Mouse (Mus musculus) granulocyte monocyte progenitor cell, adult 5-6 weeks (primary cell): Measurements from ENCODE around the gene Fau. TPM values are rescaled to one million over a fixed set of nuclear protein-coding genes. Genes with fewer than 3 reads are reported as not detected.
A peak's percentile ranks its signal among the peaks of the same experiment; 100 is the strongest.

ENCODE experiments used
- ATAC-seq: replicated peaks from 2 replicates; pipeline ENCODE4 v1.8.0; 2016; ENCODE audit warnings: mild to moderate bottlenecking, moderate TSS enrichment, inconsistent platforms; ENCODE audit not compliant: poor library complexity, severe bottlenecking
- total RNA-seq, 2 experiments: library from RNA; stranded (forward) in 1 of 2; stranded (reverse) in 1 of 2; fragments of 200-712, 200-1000 nt in 1 of 2; fragments of >200 nt in 1 of 2; fragmentation: Nextera tagmentation in 1 of 2; gene quantifications; 2 replicates each; pipeline ENCODE4 v1.2.3; 2014 to 2017

The Fau gene
- total RNA-seq, 2 experiments from 2014 or later = 2,001 to 2,326 TPM

DNA sequence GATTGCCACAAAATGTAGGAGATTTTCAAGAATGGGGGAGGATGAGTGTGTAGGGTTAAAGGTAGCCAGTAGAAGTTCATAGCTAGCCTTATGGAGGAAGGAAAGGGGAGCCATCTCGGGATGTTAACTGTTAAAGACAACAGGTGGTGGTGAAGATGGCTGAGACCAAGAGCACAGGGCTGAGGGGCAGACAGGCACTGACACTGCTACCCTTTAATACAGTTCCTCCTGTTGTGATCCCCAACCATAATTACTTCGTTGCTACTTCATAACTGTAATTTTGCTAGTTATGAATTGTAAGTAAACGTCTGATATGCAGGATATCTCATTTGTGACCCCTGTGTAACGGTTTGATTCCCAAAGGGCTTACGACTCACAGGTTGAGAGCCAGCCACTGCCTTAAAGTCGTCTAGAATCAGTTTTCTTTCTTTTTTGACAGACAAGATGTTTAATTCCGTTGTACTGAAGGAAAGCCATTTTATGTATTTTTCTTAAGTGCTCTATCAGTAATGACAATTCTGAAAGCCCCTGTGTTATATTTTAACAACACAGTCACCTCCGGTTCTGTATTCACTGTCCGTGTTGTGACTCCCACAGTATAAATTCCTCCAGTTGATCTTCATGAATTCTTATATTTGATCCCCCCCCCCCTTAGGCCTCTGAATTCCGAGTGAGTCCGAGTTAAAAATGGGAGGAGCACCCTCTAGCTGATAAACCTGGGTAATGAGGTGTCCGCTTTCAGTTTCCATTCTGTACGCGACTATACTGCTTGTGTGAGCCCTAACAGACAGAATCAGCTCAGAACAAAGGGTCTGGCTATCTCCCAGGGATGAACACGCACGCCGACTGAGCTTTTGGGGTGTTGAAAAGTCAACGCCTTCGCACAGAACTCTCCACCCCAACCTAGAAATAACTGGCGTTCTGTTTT lies 12.0 kb upstream of the Fau start:
- peak; percentile 2; the same call in 1 of the 2 replicates for ATAC-seq

DNA sequence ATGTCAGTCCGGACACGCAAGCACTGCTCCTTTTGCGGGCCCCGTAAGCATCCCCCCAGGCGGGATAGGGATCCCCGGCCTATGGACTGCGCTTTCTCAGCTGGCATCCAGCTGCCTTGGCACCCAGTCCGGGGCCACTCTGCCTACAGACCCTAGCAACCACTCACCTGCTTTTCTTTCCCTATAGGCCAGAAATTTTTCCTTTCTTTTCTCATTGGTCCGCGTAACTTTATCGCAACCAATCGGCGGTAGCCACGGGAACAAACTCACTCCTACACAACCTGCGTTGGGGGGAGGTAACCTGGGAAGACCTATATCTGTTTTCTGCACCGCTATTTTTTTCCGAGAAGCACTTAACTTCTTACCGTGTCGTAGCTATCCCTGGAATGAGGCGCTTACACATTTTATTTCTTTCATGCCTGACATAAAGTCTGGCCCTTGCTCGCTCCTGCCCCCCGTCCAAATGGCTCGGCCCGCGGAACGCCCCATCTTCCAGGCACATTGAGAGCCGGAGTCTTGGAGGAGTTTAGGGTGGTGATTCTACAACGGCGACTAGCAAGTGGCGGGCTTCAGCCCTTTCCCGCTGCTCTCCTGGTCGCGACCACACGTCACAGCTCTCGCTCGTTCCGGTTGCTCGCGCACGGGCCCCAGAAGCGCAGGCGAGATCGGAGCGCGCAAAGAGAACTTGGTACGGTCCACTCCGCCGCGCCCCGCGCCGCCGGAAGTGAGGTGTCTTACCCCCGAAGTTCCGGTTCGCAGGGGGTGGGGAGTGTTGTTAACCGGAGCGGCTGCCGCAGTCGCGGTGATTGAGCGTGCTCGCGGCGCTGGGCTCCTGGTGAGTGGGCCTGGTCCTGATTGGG lies 11.1 kb upstream of the Fau start, which contains the start of gene Syvn1:
Syvn1 (plus strand) TSS at position 283 of the 860 bp plus-strand sequence.
- peak; percentile 78 for ATAC-seq

DNA sequence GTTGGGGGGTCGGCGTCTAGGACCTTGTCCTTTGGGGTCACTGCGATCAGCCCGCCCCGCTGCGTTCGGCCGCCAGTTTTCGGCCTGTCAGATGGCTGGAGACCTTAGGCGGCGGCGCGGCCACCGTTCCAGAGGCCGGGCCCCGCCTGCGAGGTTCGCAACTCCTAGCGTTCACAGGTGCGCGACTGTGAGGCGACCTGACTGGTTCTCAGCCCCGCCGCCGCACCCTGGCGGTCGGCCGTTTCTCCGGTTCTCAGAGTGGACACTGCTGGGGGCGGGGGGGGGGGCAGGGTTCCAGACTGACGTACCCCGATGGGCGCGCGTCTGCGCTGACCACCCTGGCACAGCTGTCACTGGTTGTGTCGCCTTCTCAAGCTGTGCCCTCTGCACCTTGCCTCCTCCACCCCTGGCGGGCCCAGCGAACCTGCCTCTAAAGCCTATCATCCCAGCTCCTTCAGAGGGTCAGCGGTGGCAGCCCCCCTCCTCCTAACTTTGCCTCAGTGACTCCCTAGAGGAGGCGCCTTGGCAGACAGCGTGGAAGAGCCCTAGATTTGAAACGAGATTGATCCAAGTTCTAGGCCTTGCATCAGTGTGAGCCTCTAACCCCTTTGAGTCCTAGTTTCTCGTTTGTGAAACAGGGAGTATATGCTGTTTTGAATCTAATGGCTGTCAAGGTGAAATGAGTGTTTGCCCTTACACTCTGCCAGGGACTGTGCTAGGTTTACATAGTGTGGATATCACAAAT lies 10.3 kb upstream of the Fau start:
- ATAC-seq = no peak

DNA sequence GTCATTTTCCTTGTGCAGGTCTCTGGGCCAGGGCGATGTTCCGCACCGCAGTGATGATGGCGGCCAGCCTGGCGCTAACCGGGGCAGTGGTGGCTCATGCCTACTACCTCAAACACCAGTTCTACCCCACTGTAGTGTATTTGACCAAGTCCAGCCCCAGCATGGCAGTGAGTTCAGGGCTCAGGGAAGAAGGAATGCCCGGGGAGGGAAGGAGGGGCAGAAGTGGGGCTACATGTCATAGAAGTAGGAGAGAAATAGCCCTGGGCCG lies 9.8 kb upstream of the Fau start:
- no peak for ATAC-seq

DNA sequence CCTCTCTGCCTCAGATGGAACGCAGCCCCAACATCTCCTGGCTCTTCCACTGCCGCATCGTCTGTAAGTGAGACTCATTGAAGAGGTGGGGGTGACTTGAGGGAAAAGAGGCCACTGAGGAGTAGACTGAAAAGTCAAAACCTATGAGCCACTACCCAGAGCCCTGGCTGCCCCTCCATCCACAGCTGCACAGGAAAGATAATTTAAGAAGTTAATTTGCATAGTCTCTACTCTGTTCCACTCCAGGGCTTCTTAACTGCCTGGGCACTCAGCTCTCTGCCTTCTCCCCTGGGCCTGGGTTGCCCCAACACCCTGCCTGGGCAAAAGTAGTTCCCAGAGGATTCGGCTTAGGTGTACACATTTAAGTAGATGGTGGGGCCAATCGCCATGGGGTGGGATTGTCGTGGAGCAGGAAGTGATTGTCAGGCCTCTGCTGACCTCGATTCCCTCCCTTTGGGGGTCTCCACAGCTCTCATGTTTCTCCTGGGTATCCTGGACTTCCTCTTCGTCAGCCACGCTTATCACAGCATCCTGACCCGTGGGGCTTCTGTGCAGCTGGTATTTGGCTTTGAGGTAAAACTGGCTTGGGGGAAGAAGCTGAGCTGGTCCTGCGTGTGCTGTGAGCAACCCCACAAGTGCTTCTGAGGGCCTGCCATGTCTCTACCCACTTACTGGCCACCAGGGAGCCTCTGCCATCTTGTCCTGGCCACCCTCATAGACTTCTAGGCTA lies 8.8 kb upstream of the Fau start:
- no peak for ATAC-seq

DNA sequence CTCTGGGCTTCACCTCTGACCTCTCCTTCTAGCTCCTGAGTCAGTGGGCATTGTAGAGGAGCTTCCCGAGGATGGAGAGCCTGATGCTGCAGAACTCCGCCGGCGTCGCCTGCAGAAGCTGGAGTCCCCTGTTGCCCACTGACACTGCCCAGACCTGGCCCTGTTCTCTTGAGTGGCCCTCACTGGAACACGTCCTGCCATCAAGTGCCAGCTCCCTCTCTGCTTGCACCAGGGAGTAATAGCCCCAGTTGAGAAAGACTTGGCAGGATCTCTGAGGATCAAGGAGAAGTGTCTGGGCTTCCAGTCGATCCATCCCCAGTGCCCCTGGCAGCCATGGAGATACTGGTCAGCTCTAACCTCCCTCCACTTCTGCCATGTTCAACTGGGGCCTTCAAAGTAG lies 5.1 kb upstream of the Fau start:
- ATAC-seq = no peak

DNA sequence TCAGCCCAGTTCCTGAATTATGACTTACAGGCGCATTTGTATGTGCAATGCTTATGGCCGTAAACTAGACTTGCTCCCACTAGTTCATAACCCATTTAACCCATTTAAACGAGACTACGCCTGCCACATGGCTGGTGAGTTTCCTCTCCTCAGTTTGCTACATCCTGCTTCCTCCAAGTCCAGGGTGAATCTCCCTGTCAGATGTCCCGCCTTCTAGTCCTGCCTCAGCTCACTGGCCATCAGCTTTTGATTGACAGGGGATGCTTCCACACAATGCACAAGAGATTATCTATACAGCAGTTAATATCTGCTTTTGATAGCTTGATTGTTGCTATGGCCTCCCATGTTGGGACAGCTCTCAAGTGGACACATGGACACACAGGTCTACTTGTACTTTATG lies 3.3 kb upstream of the Fau start:
- ATAC-seq = no peak

DNA sequence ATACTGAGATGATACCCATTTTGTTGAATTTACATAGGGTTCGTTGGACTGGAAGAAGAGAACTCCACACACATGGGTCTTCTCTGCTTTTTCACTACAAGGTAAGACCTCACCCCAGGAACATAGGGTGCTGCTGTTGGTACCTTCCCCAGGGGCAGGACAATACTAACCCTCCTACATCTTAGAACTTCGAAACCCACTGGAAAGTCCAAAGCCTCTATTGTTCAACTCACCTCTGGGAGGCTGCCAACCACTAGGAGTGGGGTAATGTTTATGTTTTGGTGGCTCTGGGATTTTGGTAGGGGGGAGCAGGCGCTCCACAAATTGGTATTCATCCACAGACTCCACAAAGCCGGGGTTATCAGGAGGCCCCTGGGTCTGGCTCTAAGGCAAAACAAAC lies 948 bp upstream of the Fau start:
- ATAC-seq = no peak

DNA sequence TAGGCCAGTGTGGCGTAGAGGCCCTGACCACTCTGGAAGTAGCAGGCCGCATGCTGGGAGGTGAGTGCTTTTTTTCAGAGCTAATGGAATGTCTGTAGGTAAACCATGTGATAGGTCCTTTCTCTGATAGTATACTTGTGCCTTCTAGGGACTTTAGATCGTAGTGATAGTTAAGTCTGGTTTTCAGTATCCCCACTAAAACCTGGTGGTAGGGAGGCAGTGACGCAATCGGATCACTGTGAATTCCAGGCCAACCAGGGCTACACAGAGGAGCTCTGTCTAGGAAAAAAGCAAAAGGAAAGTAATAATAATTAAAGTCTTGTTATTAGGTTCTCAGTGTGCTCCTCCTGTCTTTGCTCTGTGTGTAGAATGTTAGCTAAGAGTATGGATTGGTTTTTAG lies 869 bp downstream of the Fau start:
- ATAC-seq = no peak

DNA sequence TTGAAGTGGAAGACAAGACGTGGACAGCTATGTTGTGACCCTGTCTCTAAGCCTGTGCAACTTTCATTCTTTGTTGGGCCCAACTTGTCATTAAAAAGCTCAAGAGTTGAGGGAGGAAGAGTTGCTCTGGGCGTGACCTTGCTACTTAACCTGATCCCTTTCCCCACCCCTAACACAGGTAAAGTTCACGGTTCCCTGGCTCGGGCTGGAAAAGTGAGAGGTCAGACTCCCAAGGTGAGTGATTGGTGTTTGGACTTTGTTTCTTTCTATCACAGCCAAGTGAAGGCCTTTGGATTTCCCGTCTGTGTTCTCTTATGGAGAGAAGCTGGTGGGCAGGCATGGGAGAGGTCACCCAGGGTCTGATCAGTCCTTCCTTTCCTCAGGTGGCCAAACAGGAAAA lies 1.3 kb downstream of the Fau start:
- ATAC-seq = no peak

DNA sequence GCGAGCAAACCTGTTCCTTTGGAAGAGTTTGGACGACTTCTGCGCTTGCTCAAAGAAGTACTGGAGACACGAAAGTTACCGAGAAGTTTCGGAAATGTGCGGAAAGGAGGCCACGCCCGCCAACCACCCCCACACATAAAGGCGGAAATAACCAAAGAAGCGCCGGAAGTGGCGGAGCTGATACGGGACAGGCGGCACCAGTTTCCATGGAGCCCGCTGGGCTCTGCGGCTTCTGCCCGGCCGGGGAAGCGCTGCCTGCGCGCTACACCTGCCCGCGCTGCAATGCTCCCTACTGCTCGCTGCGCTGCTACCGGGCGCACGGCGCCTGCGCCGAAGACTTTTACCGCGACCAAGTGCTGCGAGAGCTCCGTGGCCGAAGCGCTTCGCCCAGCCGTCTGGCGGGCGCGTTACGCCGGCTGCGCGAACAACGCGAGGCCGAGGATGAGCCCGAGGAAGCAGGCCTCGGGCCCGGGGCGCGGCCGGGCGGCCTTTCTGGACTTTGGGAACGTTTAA lies 3.4 kb downstream of the Fau start, which contains the start of gene Znhit2:
Znhit2 (plus strand) TSS at position 172 of the 513 bp plus-strand sequence.
- peak; percentile 62 for ATAC-seq

DNA sequence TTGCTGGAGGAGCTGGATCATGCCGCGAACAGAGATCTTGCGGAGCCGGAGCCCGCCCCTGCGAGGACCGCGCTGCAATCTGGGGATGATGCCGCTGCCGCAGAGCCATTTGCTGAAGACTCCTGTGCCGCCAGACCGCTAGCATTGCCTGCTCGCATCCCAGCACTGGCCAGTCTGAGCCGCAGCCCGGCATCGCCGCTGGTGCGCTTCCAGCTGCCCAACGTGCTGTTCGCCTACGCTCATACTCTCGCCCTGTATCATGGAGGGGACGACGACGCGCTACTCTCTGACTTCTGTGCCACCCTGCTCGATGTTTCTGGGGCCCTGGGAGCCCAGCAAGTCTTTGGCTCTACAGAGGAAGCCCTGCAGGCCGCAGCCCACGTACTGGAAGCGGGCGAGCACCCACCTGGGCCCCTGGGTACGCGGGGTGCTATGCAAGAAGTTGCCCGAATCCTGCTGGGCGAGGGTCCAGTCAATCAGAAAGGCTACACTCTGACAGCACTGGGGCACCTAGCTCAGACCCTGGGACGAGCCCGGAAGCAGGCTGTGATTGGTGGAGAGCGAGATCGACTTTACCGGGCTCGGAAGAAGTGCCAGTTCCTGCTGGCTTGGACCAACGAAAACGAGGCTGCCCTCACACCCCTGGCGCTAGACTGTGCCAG lies 4.1 kb downstream of the Fau start:
- ATAC-seq = peak; percentile 50

DNA sequence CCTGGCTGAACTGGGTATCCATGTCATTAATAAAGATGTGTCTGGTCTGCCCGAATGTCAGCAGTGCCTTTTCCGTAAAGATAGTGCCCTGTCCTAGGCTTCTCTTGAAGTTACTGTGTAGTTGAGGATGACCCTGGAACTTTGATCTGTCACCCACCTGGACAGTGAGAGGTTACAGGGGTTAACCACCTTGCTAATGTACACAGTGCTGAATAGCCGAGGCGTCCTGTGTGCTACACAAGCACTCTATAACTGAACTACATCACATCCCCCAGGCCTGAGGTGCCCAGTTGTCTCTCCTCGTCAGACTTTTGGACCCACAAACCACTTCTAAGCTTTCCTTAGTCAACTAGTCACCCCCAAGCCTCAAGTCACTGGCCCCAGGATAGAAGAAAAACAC lies 4.8 kb downstream of the Fau start:
- no peak for ATAC-seq

DNA sequence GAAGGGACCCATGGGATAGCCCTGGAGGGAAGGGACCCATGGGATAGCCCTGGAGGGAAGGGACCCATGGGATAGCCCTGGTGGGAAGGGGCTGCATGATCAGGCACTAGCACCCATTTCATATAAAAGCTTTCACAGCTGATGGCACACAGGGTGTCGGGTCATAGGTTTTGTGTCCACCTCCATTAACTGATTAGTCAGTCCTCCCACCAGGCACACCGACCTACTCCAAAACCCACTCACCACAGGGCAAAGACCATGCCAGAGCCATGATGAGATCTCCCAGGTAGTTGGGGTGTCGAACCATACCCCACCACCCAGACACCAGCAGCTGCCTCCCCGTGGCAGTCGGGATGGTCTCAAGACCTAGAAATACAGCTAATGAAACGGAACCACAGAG lies 5.4 kb downstream of the Fau start:
- ATAC-seq = no peak

DNA sequence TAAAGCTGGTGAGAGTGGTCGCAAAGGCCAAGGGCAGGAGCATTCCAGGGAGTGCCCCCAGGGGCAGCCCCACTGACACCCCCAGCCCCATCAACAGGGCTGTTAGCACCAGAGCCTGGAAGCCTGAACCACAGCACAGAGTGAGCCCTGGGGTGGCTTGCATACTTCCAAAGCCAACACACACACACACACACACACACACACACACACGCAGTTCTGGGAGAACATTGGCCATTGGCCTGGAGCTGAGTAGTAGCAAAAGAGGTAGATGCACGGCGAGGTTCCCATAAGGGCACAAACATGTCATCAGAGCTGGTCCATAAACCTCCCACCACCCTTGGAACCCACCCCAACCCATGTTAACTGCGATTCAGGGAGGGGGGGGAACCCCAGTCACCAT lies 8.9 kb downstream of the Fau start:
- ATAC-seq = no peak

DNA sequence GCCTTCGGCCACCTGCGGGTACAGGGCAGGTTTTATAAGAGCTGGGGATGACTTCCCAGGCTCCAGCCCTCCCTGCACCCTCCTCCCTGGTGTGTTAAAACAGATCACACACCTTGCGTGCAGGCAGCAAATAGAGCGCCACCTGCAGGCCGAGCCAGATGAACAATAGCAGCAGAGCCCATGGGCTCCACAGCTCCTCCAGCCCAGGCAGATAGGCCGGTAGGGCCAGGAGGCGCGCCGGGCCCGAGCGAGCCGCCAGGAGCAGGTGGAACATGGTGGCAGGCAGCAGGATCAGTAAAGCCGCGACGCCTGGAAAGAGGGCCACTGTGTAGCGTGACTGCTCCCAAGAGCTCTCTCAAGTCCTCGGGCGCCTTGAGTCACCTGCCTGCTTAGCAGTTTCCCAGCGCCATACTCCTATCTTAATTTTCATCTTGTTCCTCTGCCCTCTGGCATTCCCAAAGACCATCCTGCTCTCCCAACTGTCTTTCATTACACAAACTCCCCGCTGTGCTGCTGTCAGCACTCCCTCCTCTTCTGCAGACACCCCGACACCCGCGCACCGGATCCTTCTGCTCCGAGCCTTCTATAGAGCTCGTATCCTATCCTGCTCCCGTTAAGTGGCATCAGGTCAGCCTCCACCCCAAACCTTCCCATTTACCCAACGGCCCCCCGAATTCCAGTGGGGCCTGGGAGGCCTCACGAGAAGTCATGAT lies 9.5 kb downstream of the Fau start:
- peak; percentile 67 for ATAC-seq

DNA sequence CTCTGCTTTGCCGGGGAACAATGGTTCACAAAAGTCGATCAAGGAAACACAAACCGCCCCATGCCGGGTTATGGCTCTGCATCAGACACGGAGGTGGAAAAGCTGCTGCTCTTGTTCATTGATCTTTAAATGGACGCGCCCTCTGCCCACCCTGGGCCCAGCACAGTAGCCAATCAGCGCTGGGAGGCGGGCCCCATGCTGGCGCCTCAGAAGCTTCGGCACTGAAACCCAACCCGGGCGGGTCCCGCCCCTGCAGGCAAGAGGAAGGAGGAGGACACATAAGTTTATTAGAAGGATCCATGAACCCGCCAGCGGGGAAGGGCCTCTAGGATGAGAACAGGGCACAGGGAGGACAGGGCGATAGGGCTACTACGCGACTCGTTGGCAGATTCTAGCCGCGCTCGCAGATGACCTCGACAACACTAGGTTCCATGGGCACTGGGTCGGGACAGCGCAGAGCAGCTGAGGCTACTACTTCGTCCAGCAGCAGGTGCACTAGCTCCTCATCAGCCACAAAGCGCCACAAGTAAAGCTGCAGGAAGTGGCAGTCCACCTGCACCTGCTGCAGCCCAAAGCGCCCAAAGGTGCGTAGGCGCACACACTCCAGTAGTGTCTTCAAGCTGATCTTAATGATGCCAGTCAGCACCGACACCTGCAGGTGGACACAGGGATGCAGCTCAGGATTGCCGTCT lies 10.2 kb downstream of the Fau start, which contains the start of gene Tm7sf2:
Tm7sf2 (minus strand) TSS at position 650 of the 692 bp plus-strand sequence.
- ATAC-seq = peak; percentile 88

DNA sequence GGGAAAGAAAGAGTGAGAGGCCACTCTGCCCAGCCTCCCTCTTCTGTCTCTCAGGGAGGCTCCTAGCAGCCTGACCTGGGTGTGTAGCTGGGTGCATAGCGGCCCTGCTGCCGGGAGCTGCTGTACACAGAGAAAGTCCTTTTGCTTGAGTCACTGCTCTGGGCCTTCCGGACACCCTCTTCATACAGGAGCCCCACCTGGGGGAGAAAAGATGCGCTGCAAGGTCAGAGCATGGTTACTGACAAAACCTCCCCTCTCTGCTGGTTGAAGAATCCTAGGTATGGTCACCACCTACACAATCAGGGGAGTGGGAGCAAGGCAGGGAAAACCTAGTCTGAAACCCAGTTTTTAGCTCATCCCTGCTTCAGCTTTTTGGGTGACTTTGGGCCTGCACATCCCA lies 11.3 kb downstream of the Fau start:
- no peak for ATAC-seq
